Mouse (Mus musculus) liver, adult 2 months (tissue): ENCODE measurements around the gene BC037034. TPM values are rescaled to one million over a fixed set of nuclear protein-coding genes. Genes with fewer than 3 reads are reported as not detected.

Source experiments
- DNase-seq: peaks from one replicate; pipeline ENCODE4 v3.0.0-alpha.2; 2011; ENCODE audit warnings: low read depth, low spot score; ENCODE audit errors: extremely low read depth
- H3K27ac ChIP-seq: fragments of 200-500 bp; replicated peaks from 2 replicates; pipeline ENCODE4 v1.5.1; 2012; ENCODE audit warnings: low read depth, mild to moderate bottlenecking, control low read depth, inconsistent platforms, low read length; ENCODE audit not compliant: insufficient read depth
- H3K27me3 ChIP-seq: fragments of 200-500 bp; 2 replicates; pipeline ENCODE4 v1.6.1; 2012; ENCODE audit warnings: mild to moderate bottlenecking, moderate library complexity, low read length, inconsistent platforms; ENCODE audit not compliant: control insufficient read depth, insufficient read depth
- H3K36me3 ChIP-seq: fragments of 200-500 bp; 2 replicates; pipeline ENCODE4 v1.6.1; 2012; ENCODE audit warnings: low read length, inconsistent platforms; ENCODE audit not compliant: control insufficient read depth, insufficient read depth
- H3K4me1 ChIP-seq: fragments of 200-500 bp; 2 replicates; pipeline ENCODE4 v1.6.1; 2011; ENCODE audit warnings: low read length; ENCODE audit not compliant: control insufficient read depth, insufficient read depth
- H3K4me3 ChIP-seq: fragments of 200-500 bp; 2 replicates; pipeline ENCODE4 v1.5.1; 2011; ENCODE audit warnings: low read depth, mild to moderate bottlenecking, control low read depth, low read length, moderate library complexity; ENCODE audit not compliant: insufficient read depth
- H3K79me2 ChIP-seq: fragments of 200-500 bp; 2 replicates; pipeline ENCODE4 v1.6.1; 2012; ENCODE audit warnings: inconsistent platforms, mild to moderate bottlenecking, low read length, moderate library complexity; ENCODE audit not compliant: control insufficient read depth, insufficient read depth
- H3K9ac ChIP-seq: fragments of 200-500 bp; 2 replicates; pipeline ENCODE4 v1.6.1; 2012; ENCODE audit warnings: low read depth, mild to moderate bottlenecking, control low read depth, inconsistent platforms, low read length
- CTCF ChIP-seq: fragments of 200-500 bp; IDR thresholded peaks from 2 replicates; pipeline ENCODE4 v1.5.1; 2011; ENCODE audit warnings: low read depth, low read length, control low read depth
- POLR2A ChIP-seq: fragments of 200-500 bp; IDR thresholded peaks from 2 replicates; pipeline ENCODE4 v1.6.1; 2011; ENCODE audit warnings: low read length, control low read depth; ENCODE audit not compliant: insufficient read depth; ENCODE audit errors: extremely low read depth
- WGBS: fragments of 180-500 bp; shearing (Covaris S2); methylation state at CpG from one replicate; pipeline ENCODE4 v1.1.7; 2018; 5-methylcytosine and 5-hydroxymethylcytosine counted together
- polyA plus RNA-seq: library from polyadenylated mRNA; depleted of rRNA; stranded (reverse); fragments of >200 nt; gene quantifications from 2 replicates; pipeline ENCODE4 v1.2.3, GENCODE M21; 2012
- total RNA-seq: library from RNA; depleted of rRNA; stranded (reverse); fragments of >200 nt; gene quantifications from 2 replicates; pipeline ENCODE4 v1.2.3, GENCODE M21; 2014

Gene BC037034
- total and polyA plus RNA-seq, 2 experiments = 3.1 to 24.1 TPM

- peak; percentile 95 for DNase-seq
- H3K9ac ChIP-seq = peak within 1 kb of the TSS; percentile 84
- no peaks in the 10 kb centered on the region for H3K27me3 ChIP-seq
- WGBS = under 1% methylated on average over 38 of the region's 38 CpGs
- no peaks in the 10 kb centered on the region for H3K36me3 ChIP-seq
- peak within 1 kb of the TSS; percentile 74 for H3K4me3 ChIP-seq
- TF ChIP-seq CTCF = peak; percentile 35
- peak; percentile 69 for TF ChIP-seq POLR2A
- H3K79me2 ChIP-seq = no peaks in the 10 kb centered on the region
- peaks cover 4% of the 10 kb centered on the region for H3K4me1 ChIP-seq
- peak within 1 kb of the TSS; percentile 72 for H3K27ac ChIP-seq
Observed at GRCm38 (mm10) chr5:138255353-138256093, 8.3 kb downstream of the BC037034 start, which contains the start of gene Lamtor4. Gene Lamtor4 (plus strand): TSS chr5:138255482.

GRCm38 (mm10) chr5:138253061-138253460 lies 10.8 kb downstream of the BC037034 start:
- no peak overlapping the region for H3K27ac ChIP-seq
- no peak overlapping the region for H3K9ac ChIP-seq
- 96% methylated on average over 3 of the region's 3 CpGs for WGBS
- no peaks in the 10 kb centered on the region for H3K79me2 ChIP-seq
- no peak overlapping the region for H3K4me3 ChIP-seq
- H3K27me3 ChIP-seq = no peaks in the 10 kb centered on the region
- H3K4me1 ChIP-seq = peaks cover 4% of the 10 kb centered on the region
- no peaks in the 10 kb centered on the region for H3K36me3 ChIP-seq
- no peak for DNase-seq
- TF ChIP-seq CTCF (no peak), POLR2A (no peak)

GRCm38 (mm10) chr5:138251144-138251543 lies 12.7 kb downstream of the BC037034 start:
- no peak for DNase-seq
- H3K4me1 ChIP-seq = peaks cover 4% of the 10 kb centered on the region
- H3K36me3 ChIP-seq = no peaks in the 10 kb centered on the region
- WGBS = 86% methylated on average over 12 of the region's 12 CpGs
- no peak overlapping the region for H3K9ac ChIP-seq
- H3K27ac ChIP-seq = no peak overlapping the region
- H3K27me3 ChIP-seq = no peaks in the 10 kb centered on the region
- H3K4me3 ChIP-seq = no peak overlapping the region
- TF ChIP-seq POLR2A = no peak
- TF ChIP-seq CTCF = no peak
- no peaks in the 10 kb centered on the region for H3K79me2 ChIP-seq

GRCm38 (mm10) chr5:138241511-138241910 lies 22.3 kb downstream of the BC037034 start:
- DNase-seq = no peak
- no peak for TF ChIP-seq CTCF
- TF ChIP-seq POLR2A = no peak
- WGBS = 13% methylated on average over 2 of the region's 2 CpGs

GRCm38 (mm10) chr5:138234224-138234623 lies 29.6 kb downstream of the BC037034 start:
- no peaks in the 10 kb centered on the region for H3K27me3 ChIP-seq
- TF ChIP-seq POLR2A = no peak
- no peak for TF ChIP-seq CTCF
- DNase-seq = no peak

More at GRCm38 (mm10) chr5:138241511-138241910, 22.3 kb downstream of the BC037034 start:
- Histone ChIP-seq H3K27me3 (no peaks in the 10 kb centered on the region), H3K9ac (no peak overlapping the region), H3K4me3 (no peak overlapping the region), H3K4me1 (no peaks in the 10 kb centered on the region), H3K27ac (no peak overlapping the region), H3K79me2 (no peaks in the 10 kb centered on the region), H3K36me3 (no peaks in the 10 kb centered on the region)

GRCm38 (mm10) chr5:138233778-138234177 lies 30.1 kb downstream of the BC037034 start:
- Histone ChIP-seq H3K36me3 (no peaks in the 10 kb centered on the region), H3K27me3 (no peaks in the 10 kb centered on the region), H3K9ac (no peak overlapping the region), H3K4me3 (no peak overlapping the region), H3K79me2 (no peaks in the 10 kb centered on the region), H3K27ac (no peak overlapping the region), H3K4me1 (no peaks in the 10 kb centered on the region)
- DNase-seq = no peak
- TF ChIP-seq CTCF (no peak), POLR2A (no peak)
- 92% methylated on average over 2 of the region's 2 CpGs for WGBS

More at GRCm38 (mm10) chr5:138234224-138234623, 29.6 kb downstream of the BC037034 start:
- Histone ChIP-seq H3K4me3 (no peak overlapping the region), H3K4me1 (no peaks in the 10 kb centered on the region), H3K9ac (no peak overlapping the region), H3K27ac (no peak overlapping the region), H3K79me2 (no peaks in the 10 kb centered on the region), H3K36me3 (no peaks in the 10 kb centered on the region)
